Mouse (Mus musculus): ENCODE results near the gene Ldha. TPM values are rescaled to one million over a fixed set of nuclear protein-coding genes. Genes with fewer than 3 reads are reported as not detected.

Ldha gene
- total and polyA plus RNA-seq, 3 experiments = 613 to 2,637 (median 1,212) TPM

DNA sequence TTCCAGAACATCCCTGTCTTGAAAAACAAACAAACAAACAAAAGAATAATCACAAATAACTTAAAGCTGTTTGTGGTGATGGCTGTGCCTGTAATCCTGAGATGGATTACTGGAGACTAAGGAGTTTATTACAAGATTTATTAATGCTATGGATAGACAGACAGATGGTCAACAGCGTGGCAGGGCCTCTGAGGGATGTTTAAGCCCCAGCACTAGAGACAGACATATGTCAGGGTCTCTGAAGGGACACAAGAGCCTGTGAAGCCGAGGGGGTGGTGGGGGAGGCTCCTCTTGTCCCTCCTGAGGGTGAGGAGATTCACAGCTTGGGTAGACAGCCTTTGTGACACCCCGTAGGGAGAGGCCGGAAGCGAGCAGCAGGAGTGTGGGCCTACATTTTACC is 4.2 kb upstream of the Ldha start:
- Histone ChIP-seq H3K27me3 (ENCODE audit: control insufficient read depth in 1 of 2, insufficient read depth in 2 of 2, low read length in 2 of 2) (no peaks in the 10 kb centered on the region), H3K4me3 (ENCODE audit: control insufficient read depth in 1 of 2, insufficient read depth in 1 of 2, low read depth in 2 of 2, low read length in 2 of 2) (no peak overlapping the region), H3K9ac (ENCODE audit: control insufficient read depth, low read depth, low read length, poor library complexity, severe bottlenecking) (no peak overlapping the region), H3K36me3 (ENCODE audit: control insufficient read depth in 1 of 2, insufficient read depth in 2 of 2, low read length in 2 of 2) (peaks cover 0 to 21% of the 10 kb centered on the region in 2 experiments; a peak in 2 of 4 replicates), H3K9me3 (replicated peaks; ENCODE audit: insufficient read depth, low read length) (no peaks in the 10 kb centered on the region), H3K27ac (ENCODE audit: control insufficient read depth, low read depth, low read length) (no peak overlapping the region), H3K4me1 (ENCODE audit: control insufficient read depth in 1 of 2, insufficient read depth in 2 of 2, low read length in 2 of 2) (peaks cover 26 to 39% of the 10 kb centered on the region in 2 experiments), H3K79me2 (ENCODE audit: control insufficient read depth, insufficient read depth, low read length, poor library complexity) (no peaks in the 10 kb centered on the region)
- DNase-seq (ENCODE audit: low read depth, low spot score) = no peak
- TF ChIP-seq TBP (IDR thresholded peaks at IDR 0.05; ENCODE audit: low read depth, low read length) (no peak), CTCF (IDR thresholded peaks at IDR 0.05 in 2 of 3, conservative IDR thresholded peaks at IDR 0.05 in 1 of 3; ENCODE audit: control insufficient read depth in 1 of 3, insufficient read depth in 1 of 3, low read depth in 2 of 3, low read length in 3 of 3, poor library complexity in 1 of 3, severe bottlenecking in 1 of 3) (no peak)

DNA sequence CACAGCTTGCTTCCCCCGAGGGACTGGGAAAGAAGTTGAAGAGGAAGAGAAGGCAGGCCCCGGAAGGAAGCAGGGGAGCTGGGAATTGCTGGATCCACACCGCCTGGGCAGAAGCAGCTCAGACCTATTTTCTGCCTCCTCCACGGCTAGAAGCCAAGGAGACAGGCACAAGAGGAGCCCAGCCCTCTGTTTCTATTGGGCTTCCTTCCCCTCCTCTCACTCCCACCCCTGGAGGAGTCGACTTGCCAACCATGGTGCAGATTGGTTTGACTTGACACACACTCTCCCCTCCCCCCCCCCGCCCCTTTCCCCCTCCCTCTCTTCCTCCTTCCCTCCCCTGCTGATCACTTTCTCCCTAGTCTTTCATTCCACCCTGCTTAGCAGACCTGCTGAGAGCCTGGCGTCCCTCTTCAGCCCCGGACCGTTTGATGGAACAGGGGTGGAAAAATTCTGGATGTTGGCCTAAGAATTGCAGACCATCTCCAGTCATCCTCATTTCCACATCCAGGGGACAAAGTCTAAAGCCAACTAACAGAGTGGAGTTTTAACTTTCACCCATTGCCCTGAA is 3.1 kb upstream of the Ldha start:
- Histone ChIP-seq H3K9ac (ENCODE audit: control insufficient read depth, low read depth, low read length, poor library complexity, severe bottlenecking) (peak overlapping the region; percentile 64), H3K9me3 (replicated peaks; ENCODE audit: insufficient read depth, low read length) (no peaks in the 10 kb centered on the region)

GRCm38 (mm10) chr7:46838891-46839302 is 2.4 kb upstream of the Ldha start:
- Histone ChIP-seq H3K4me3 (ENCODE audit: control insufficient read depth in 1 of 2, insufficient read depth in 1 of 2, low read depth in 2 of 2, low read length in 2 of 2) (peak overlapping the region; percentile 44 to 55), H3K9me3 (replicated peaks; ENCODE audit: insufficient read depth, low read length) (no peaks in the 10 kb centered on the region), H3K36me3 (ENCODE audit: control insufficient read depth in 1 of 2, insufficient read depth in 2 of 2, low read length in 2 of 2) (peaks cover 0 to 14% of the 10 kb centered on the region in 2 experiments; a peak in 2 of 4 replicates), H3K27me3 (ENCODE audit: control insufficient read depth in 1 of 2, insufficient read depth in 2 of 2, low read length in 2 of 2) (no peaks in the 10 kb centered on the region), H3K9ac (ENCODE audit: control insufficient read depth, low read depth, low read length, poor library complexity, severe bottlenecking) (peak overlapping the region; percentile 35), H3K27ac (ENCODE audit: control insufficient read depth, low read depth, low read length) (peak overlapping the region; percentile 40; the same call in 1 of the 2 replicates), H3K79me2 (ENCODE audit: control insufficient read depth, insufficient read depth, low read length, poor library complexity) (no peaks in the 10 kb centered on the region), H3K4me1 (ENCODE audit: control insufficient read depth in 1 of 2, insufficient read depth in 2 of 2, low read length in 2 of 2) (peaks cover 14 to 25% of the 10 kb centered on the region in 2 experiments)
- TF ChIP-seq MXI1 (IDR thresholded peaks at IDR 0.05; ENCODE audit: low read depth, low read length) = peak; percentile 55; the same call in 1 of the 2 replicates
- TF ChIP-seq HCFC1 (IDR thresholded peaks at IDR 0.05; ENCODE audit: low read depth, low read length) = peak; percentile 54; the same call in 1 of the 2 replicates
- TF ChIP-seq JUND (IDR thresholded peaks at IDR 0.05; ENCODE audit: low read depth, low read length) = no peak
- TF ChIP-seq GABPA (IDR thresholded peaks at IDR 0.05; ENCODE audit: low read depth, low read length) = no peak
- TF ChIP-seq ELF1 (IDR thresholded peaks at IDR 0.05; ENCODE audit: low read depth, low read length) = 0 out of 2 replicates have a peak, but pooled peaks have one; percentile 24
- no peak for TF ChIP-seq POLR2A (IDR thresholded peaks at IDR 0.05; ENCODE audit: control insufficient read depth in 1 of 2, insufficient read depth in 1 of 2, low read depth in 1 of 2, low read length in 2 of 2, poor library complexity in 1 of 2)
- peak; percentile 76 for TF ChIP-seq SIN3A (IDR thresholded peaks at IDR 0.05; ENCODE audit: low read length)
- TF ChIP-seq ETS1 (IDR thresholded peaks at IDR 0.05; ENCODE audit: low read depth, low read length) = 0 out of 2 replicates have a peak, but pooled peaks have one; percentile 12
- no peak for TF ChIP-seq USF2 (IDR thresholded peaks at IDR 0.05; ENCODE audit: borderline replicate concordance in 1 of 2, insufficient read depth in 1 of 2, low read depth in 1 of 2, low read length in 2 of 2)
- no peak for TF ChIP-seq KAT2A (conservative IDR thresholded peaks at IDR 0.05; ENCODE audit: low read depth, low read length)
- peak; percentile 90 for DNase-seq (ENCODE audit: low read depth, low spot score)

More for the DNA sequence above, 3.1 kb upstream of the Ldha start:
- TF ChIP-seq TCF12 (IDR thresholded peaks at IDR 0.05; ENCODE audit: low read depth, low read length) (0 out of 2 replicates have a peak, but pooled peaks have one; percentile 4), NRF1 (IDR thresholded peaks at IDR 0.05; ENCODE audit: insufficient read depth, low read depth, low read length, poor library complexity, severe bottlenecking) (no peak), MXI1 (IDR thresholded peaks at IDR 0.05; ENCODE audit: low read depth, low read length) (peak; percentile 18; the same call in 1 of the 2 replicates), ZMIZ1 (IDR thresholded peaks at IDR 0.05; ENCODE audit: low read depth, low read length) (peak; percentile 64; the same call in 1 of the 2 replicates), JUND (IDR thresholded peaks at IDR 0.05; ENCODE audit: low read depth, low read length) (no peak), KAT2A (conservative IDR thresholded peaks at IDR 0.05; ENCODE audit: low read depth, low read length) (no peak), SIN3A (IDR thresholded peaks at IDR 0.05; ENCODE audit: low read length) (peak; percentile 42; the same call in 1 of the 2 replicates), E2F4 (IDR thresholded peaks at IDR 0.05; ENCODE audit: borderline replicate concordance, low read depth, low read length) (no peak), MAZ (IDR thresholded peaks at IDR 0.05; ENCODE audit: low read depth, low read length) (peak; percentile 82; the same call in 1 of the 2 replicates), GABPA (IDR thresholded peaks at IDR 0.05; ENCODE audit: low read depth, low read length) (no peak), RAD21 (IDR thresholded peaks at IDR 0.05; ENCODE audit: low read depth, low read length) (no peak), POLR2AphosphoS5 (IDR thresholded peaks at IDR 0.05; ENCODE audit: borderline replicate concordance, low read depth, low read length) (no peak), ELF1 (IDR thresholded peaks at IDR 0.05; ENCODE audit: low read depth, low read length) (no peak), UBTF (IDR thresholded peaks at IDR 0.05; ENCODE audit: borderline replicate concordance, insufficient read depth, low read depth, low read length) (no peak), USF2 (IDR thresholded peaks at IDR 0.05; ENCODE audit: borderline replicate concordance in 1 of 2, insufficient read depth in 1 of 2, low read depth in 1 of 2, low read length in 2 of 2) (no peak), ZNF384 (IDR thresholded peaks at IDR 0.05; ENCODE audit: low read depth, low read length) (no peak), TBP (IDR thresholded peaks at IDR 0.05; ENCODE audit: low read depth, low read length) (no peak), MAFK (IDR thresholded peaks at IDR 0.05; ENCODE audit: borderline replicate concordance, low read depth, low read length) (no peak), ETS1 (IDR thresholded peaks at IDR 0.05; ENCODE audit: low read depth, low read length) (no peak), POLR2A (IDR thresholded peaks at IDR 0.05; ENCODE audit: control insufficient read depth in 1 of 2, insufficient read depth in 1 of 2, low read depth in 1 of 2, low read length in 2 of 2, poor library complexity in 1 of 2) (peak; percentile 34 to 37; a peak in 1 of 4 replicates)
- peak overlapping the region; percentile 52 for H3K27ac ChIP-seq (ENCODE audit: control insufficient read depth, low read depth, low read length)
- peaks cover 19 to 30% of the 10 kb centered on the region in 2 experiments for H3K4me1 ChIP-seq (ENCODE audit: control insufficient read depth in 1 of 2, insufficient read depth in 2 of 2, low read length in 2 of 2)
- peak overlapping the region; percentile 45 to 55 for H3K4me3 ChIP-seq (ENCODE audit: control insufficient read depth in 1 of 2, insufficient read depth in 1 of 2, low read depth in 2 of 2, low read length in 2 of 2)
- H3K36me3 ChIP-seq (ENCODE audit: control insufficient read depth in 1 of 2, insufficient read depth in 2 of 2, low read length in 2 of 2) = peaks cover 0 to 18% of the 10 kb centered on the region in 2 experiments; a peak in 2 of 4 replicates
- peak; percentile 82 for DNase-seq (ENCODE audit: low read depth, low spot score)
- no peaks in the 10 kb centered on the region for H3K27me3 ChIP-seq (ENCODE audit: control insufficient read depth in 1 of 2, insufficient read depth in 2 of 2, low read length in 2 of 2)
- no peaks in the 10 kb centered on the region for H3K79me2 ChIP-seq (ENCODE audit: control insufficient read depth, insufficient read depth, low read length, poor library complexity)

Data from MEL (cell line).